Mouse (Mus musculus): ENCODE measurements around the gene Plxnb2. TPM values are rescaled to one million over a fixed set of nuclear protein-coding genes. Genes with fewer than 3 reads are reported as not detected.

The Plxnb2 gene
- polyA plus RNA-seq, 1 experiment from 2014 or later: 27.2 TPM

DNA sequence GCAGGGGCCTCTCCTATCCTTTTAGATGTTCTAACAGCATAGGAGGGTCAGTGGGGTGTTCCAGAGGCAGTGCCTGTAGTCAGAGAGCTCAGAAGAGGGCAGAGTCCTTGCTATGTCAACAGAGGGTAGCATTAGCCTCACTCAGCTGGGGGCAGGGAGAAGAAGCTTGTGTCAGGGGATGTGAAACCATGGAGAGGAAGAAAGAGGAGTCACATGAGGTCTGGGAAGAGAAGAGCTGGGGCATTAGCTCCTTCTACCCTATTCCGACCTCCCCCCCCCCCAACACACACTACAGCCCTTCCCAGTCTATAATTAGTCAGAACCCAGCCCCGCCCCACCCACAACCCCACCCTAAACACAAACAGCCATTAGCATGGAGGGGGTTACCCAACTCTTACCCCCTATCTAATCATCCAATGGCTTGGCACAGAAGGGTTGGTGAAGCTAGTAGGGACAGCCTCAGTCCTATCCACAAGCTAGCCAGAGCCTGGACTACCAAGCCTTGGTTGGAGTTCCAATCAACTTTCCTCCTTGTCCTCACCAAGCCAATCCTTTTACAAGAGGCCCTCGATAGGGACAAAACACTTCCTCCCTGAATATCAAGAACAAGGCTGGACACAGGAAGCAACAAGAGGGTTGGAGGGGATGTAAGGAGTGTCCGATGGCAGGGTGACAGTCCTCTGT is 2.9 kb downstream of the Plxnb2 start:
- peak; percentile 48 for DNase-seq
- Histone ChIP-seq H3K27ac (ENCODE audit: low read depth) (peak overlapping the region; percentile 98), H3K4me3 (ENCODE audit: low read depth, low read length) (peak overlapping the region; percentile 15; the same call in 1 of the 2 replicates), H3K36me3 (replicated peaks; ENCODE audit: insufficient read depth, low read length) (no peaks in the 10 kb centered on the region), H3K9ac (replicated peaks) (peak overlapping the region; percentile 59), H3K4me2 (ENCODE audit: low read depth, low read length) (peak overlapping the region; percentile 81), H3K9me3 (ENCODE audit: low read length) (no peaks in the 10 kb centered on the region), H3K4me1 (ENCODE audit: insufficient read depth) (peaks cover 63% of the 10 kb centered on the region), H3K27me3 (ENCODE audit: insufficient read depth, low read length) (peaks cover 30% of the 10 kb centered on the region)
- no peak for TF ChIP-seq EP300 (IDR thresholded peaks at IDR 0.05; ENCODE audit: low read depth)
- peak; percentile 67 for ATAC-seq
- 31% methylated on average over 4 of the region's 4 CpGs for WGBS (ENCODE audit: insufficient replicate concordance)

DNA sequence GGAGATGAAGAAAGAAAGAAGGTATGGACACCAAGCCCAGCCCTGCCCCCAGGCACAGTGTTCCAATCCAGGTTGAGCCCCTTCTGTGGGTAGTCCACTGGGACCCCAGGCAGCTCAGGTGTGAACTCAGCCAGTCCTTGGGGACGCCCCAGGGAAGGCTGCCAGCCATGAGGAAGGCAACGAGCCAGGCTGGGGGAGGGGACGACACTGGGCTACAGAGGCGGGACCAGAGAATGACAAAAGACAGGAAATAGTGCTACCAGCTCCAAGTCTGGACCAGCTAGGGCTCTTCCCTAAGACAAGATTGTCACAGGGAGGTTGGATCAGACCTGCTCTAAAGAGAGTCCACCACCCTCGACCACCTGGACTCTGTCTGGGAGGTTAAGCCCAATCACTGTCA is 3.5 kb downstream of the Plxnb2 start:
- DNase-seq: peak; percentile 86
- H3K36me3 ChIP-seq (replicated peaks; ENCODE audit: insufficient read depth, low read length): no peaks in the 10 kb centered on the region
- no peaks in the 10 kb centered on the region for H3K9me3 ChIP-seq (ENCODE audit: low read length)
- peak; percentile 52 for ATAC-seq
- TF ChIP-seq CTCF (IDR thresholded peaks at IDR 0.05; ENCODE audit: low read depth) (no peak), EP300 (IDR thresholded peaks at IDR 0.05; ENCODE audit: low read depth) (no peak)
- H3K27me3 ChIP-seq (ENCODE audit: insufficient read depth, low read length): peaks cover 30% of the 10 kb centered on the region
- peak overlapping the region; percentile 81 for H3K4me2 ChIP-seq (ENCODE audit: low read depth, low read length)
- 6% methylated on average over 5 of the region's 5 CpGs for WGBS (ENCODE audit: insufficient replicate concordance)
- peak overlapping the region; percentile 98 for H3K27ac ChIP-seq (ENCODE audit: low read depth)
- peak overlapping the region; percentile 59 for H3K9ac ChIP-seq (replicated peaks)
- H3K4me1 ChIP-seq (ENCODE audit: insufficient read depth): peaks cover 65% of the 10 kb centered on the region
- peak overlapping the region; percentile 15; the same call in 1 of the 2 replicates for H3K4me3 ChIP-seq (ENCODE audit: low read depth, low read length)

GRCm38 (mm10) chr15:89175411-89176155 is 5.0 kb downstream of the Plxnb2 start:
- Histone ChIP-seq H3K36me3 (replicated peaks; ENCODE audit: insufficient read depth, low read length) (no peaks in the 10 kb centered on the region), H3K4me1 (ENCODE audit: insufficient read depth) (peaks cover 71% of the 10 kb centered on the region), H3K9me3 (ENCODE audit: low read length) (no peaks in the 10 kb centered on the region), H3K4me3 (ENCODE audit: low read depth, low read length) (no peak overlapping the region), H3K9ac (replicated peaks) (no peak overlapping the region), H3K27me3 (ENCODE audit: insufficient read depth, low read length) (peaks cover 20% of the 10 kb centered on the region), H3K4me2 (ENCODE audit: low read depth, low read length) (no peak overlapping the region), H3K27ac (ENCODE audit: low read depth) (0 out of 2 replicates have a peak overlapping the region, but pooled peaks have one; percentile 16)
- WGBS (ENCODE audit: insufficient replicate concordance): 66% methylated on average over 13 of the region's 13 CpGs
- TF ChIP-seq CTCF (IDR thresholded peaks at IDR 0.05; ENCODE audit: low read depth) (no peak), EP300 (IDR thresholded peaks at IDR 0.05; ENCODE audit: low read depth) (no peak)
- no peak for DNase-seq
- ATAC-seq: no peak

- peaks cover 14% of the 10 kb centered on the region; the same call in 1 of the 2 replicates for H3K27me3 ChIP-seq (ENCODE audit: insufficient read depth, low read length)
- H3K27ac ChIP-seq (ENCODE audit: low read depth): no peak overlapping the region
- 62% methylated on average over 11 of the region's 11 CpGs for WGBS (ENCODE audit: insufficient replicate concordance)
- peaks cover 77% of the 10 kb centered on the region for H3K4me1 ChIP-seq (ENCODE audit: insufficient read depth)
- no peaks in the 10 kb centered on the region for H3K9me3 ChIP-seq (ENCODE audit: low read length)
- TF ChIP-seq EP300 (IDR thresholded peaks at IDR 0.05; ENCODE audit: low read depth) (no peak), CTCF (IDR thresholded peaks at IDR 0.05; ENCODE audit: low read depth) (no peak)
- no peaks in the 10 kb centered on the region for H3K36me3 ChIP-seq (replicated peaks; ENCODE audit: insufficient read depth, low read length)
- ATAC-seq (no peak), DNase-seq (no peak)
- H3K9ac ChIP-seq (replicated peaks): no peak overlapping the region
- H3K4me2 ChIP-seq (ENCODE audit: low read depth, low read length): no peak overlapping the region
- no peak overlapping the region for H3K4me3 ChIP-seq (ENCODE audit: low read depth, low read length)
Measured at GRCm38 (mm10) chr15:89174889-89175339, 5.7 kb downstream of the Plxnb2 start.

- no peaks in the 10 kb centered on the region; the same call in 1 of the 2 replicates for H3K36me3 ChIP-seq (replicated peaks; ENCODE audit: insufficient read depth, low read length)
- peaks cover 11% of the 10 kb centered on the region; the same call in 1 of the 2 replicates for H3K27me3 ChIP-seq (ENCODE audit: insufficient read depth, low read length)
Measured at GRCm38 (mm10) chr15:89173906-89174214, 6.7 kb downstream of the Plxnb2 start.

More at GRCm38 (mm10) chr15:89173906-89174214, 6.7 kb downstream of the Plxnb2 start:
- Histone ChIP-seq H3K9me3 (ENCODE audit: low read length) (no peaks in the 10 kb centered on the region), H3K4me3 (ENCODE audit: low read depth, low read length) (peak overlapping the region; percentile 58), H3K9ac (replicated peaks) (peak overlapping the region; percentile 70), H3K4me2 (ENCODE audit: low read depth, low read length) (peak overlapping the region; percentile 91), H3K27ac (ENCODE audit: low read depth) (peak overlapping the region; percentile 84), H3K4me1 (ENCODE audit: insufficient read depth) (peaks cover 82% of the 10 kb centered on the region)
- TF ChIP-seq EP300 (IDR thresholded peaks at IDR 0.05; ENCODE audit: low read depth) (no peak), CTCF (IDR thresholded peaks at IDR 0.05; ENCODE audit: low read depth) (no peak)
- peak; percentile 53 for ATAC-seq
- DNase-seq: peak; percentile 77
- 3% methylated on average over 14 of the region's 15 CpGs for WGBS (ENCODE audit: insufficient replicate concordance)
